Mouse (Mus musculus): Measurements from ENCODE around the gene Tyms. TPM values are rescaled to one million over a fixed set of nuclear protein-coding genes. Genes with fewer than 3 reads are reported as not detected.
A peak's percentile ranks its signal among the peaks of the same experiment; 100 is the strongest.

Gene Tyms
- polyA plus RNA-seq, 1 experiment from 2014 or later, result 67.9 TPM

GRCm38 (mm10) chr5:30110371-30111060, 37.1 kb upstream of the Tyms start:
- Histone ChIP-seq H3K4me2 (peak overlapping the region; percentile 47), H3K4me3 (peak overlapping the region; percentile 19; the same call in 1 of the 2 replicates), H3K9me3 (no peaks in the 10 kb centered on the region), H3K27ac (peak overlapping the region; percentile 76), H3K9ac (peak overlapping the region; percentile 26; the same call in 1 of the 2 replicates), H3K4me1 (replicated peaks) (peaks cover 84% of the 10 kb centered on the region), H3K27me3 (peaks cover 23% of the 10 kb centered on the region), H3K36me3 (peaks cover 11% of the 10 kb centered on the region; the same call in 1 of the 2 replicates)
- WGBS, result 5% methylated on average over 22 of the region's 22 CpGs
- no peak for ATAC-seq (ENCODE audit: low FRiP score)

GRCm38 (mm10) chr5:30109899-30110298, 36.5 kb upstream of the Tyms start:
- H3K27ac ChIP-seq, result peak overlapping the region; percentile 76

DNA sequence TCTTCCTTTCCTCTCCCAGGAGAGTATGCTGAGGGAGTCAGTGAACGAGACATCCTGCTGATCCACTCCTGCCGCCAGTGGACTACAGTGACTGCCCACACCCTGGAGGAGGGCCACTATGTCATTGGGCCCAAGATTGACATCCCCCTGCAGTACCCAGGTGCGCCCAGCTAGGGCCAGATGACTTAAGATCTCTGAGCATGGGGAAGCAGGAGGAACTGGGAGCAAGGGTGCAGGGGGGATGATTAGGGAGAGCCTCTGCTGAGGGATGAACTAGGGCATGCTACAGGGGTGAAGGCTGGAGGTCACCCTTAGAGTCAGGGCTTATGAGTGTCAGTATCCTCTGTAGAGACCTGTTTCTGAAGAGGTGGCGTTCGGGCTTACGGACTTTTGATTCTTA, 34.8 kb upstream of the Tyms start:
- peak overlapping the region; percentile 77; the same call in 1 of the 2 replicates for H3K4me3 ChIP-seq
- 51% methylated on average over 6 of the region's 6 CpGs for WGBS
- H3K4me1 ChIP-seq (replicated peaks), result peaks cover 74% of the 10 kb centered on the region
- H3K9ac ChIP-seq, result peak overlapping the region; percentile 88
- peak overlapping the region; percentile 96 for H3K4me2 ChIP-seq
- H3K27ac ChIP-seq, result peak overlapping the region; percentile 91
- H3K27me3 ChIP-seq, result peaks cover 24% of the 10 kb centered on the region
- no peaks in the 10 kb centered on the region for H3K9me3 ChIP-seq
- ATAC-seq (ENCODE audit: low FRiP score), result no peak
- peaks cover 6% of the 10 kb centered on the region; the same call in 1 of the 2 replicates for H3K36me3 ChIP-seq

More at GRCm38 (mm10) chr5:30109899-30110298, 36.5 kb upstream of the Tyms start:
- 45% methylated on average over 2 of the region's 2 CpGs for WGBS
- H3K27me3 ChIP-seq, result peaks cover 23% of the 10 kb centered on the region
- no peak overlapping the region; the same call in 1 of the 2 replicates for H3K9ac ChIP-seq
- H3K4me2 ChIP-seq, result peak overlapping the region; percentile 47; the same call in 1 of the 2 replicates
- H3K4me1 ChIP-seq (replicated peaks), result peaks cover 88% of the 10 kb centered on the region
- H3K4me3 ChIP-seq, result no peak overlapping the region
- no peak for ATAC-seq (ENCODE audit: low FRiP score)
- H3K9me3 ChIP-seq, result no peaks in the 10 kb centered on the region
- peaks cover 11% of the 10 kb centered on the region; the same call in 1 of the 2 replicates for H3K36me3 ChIP-seq

DNA sequence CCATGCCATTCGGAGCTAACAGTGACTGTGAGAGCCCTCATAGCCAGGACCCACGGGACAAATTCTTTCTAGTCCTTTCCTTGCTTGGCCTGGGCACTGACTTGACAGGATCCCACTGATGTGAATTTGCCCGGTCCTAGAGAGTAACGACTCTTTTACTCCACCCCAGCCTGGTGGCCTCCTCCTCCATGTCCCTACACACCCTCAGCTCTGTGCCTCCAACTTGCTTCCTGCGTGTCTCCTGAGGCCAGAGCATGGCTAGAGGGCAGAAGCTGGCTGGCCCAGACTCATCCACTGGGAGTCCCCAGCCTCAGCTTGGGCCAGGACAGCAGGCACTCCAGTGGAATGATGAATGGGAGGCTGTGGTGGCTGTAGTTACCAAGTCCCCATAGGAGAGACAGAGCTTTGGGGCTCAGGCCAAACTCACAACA, 34.2 kb upstream of the Tyms start:
- WGBS, result 4% methylated on average over 5 of the region's 5 CpGs
- Histone ChIP-seq H3K9me3 (no peaks in the 10 kb centered on the region), H3K9ac (peak overlapping the region; percentile 88), H3K36me3 (peaks cover 5% of the 10 kb centered on the region; the same call in 1 of the 2 replicates), H3K27me3 (peaks cover 21% of the 10 kb centered on the region), H3K4me1 (replicated peaks) (peaks cover 73% of the 10 kb centered on the region), H3K27ac (peak overlapping the region; percentile 91), H3K4me3 (peak overlapping the region; percentile 77), H3K4me2 (peak overlapping the region; percentile 96)
- peak; percentile 26; the same call in 1 of the 2 replicates for ATAC-seq (ENCODE audit: low FRiP score)

GRCm38 (mm10) chr5:30107186-30107585, 33.8 kb upstream of the Tyms start:
- peaks cover 73% of the 10 kb centered on the region for H3K4me1 ChIP-seq (replicated peaks)
- 0% methylated on average over 7 of the region's 7 CpGs for WGBS
- peak overlapping the region; percentile 88 for H3K9ac ChIP-seq
- H3K36me3 ChIP-seq, result peaks cover under 1% of the 10 kb centered on the region; the same call in 1 of the 2 replicates
- ATAC-seq (ENCODE audit: low FRiP score), result peak; percentile 34
- H3K27me3 ChIP-seq, result peaks cover 16% of the 10 kb centered on the region
- H3K9me3 ChIP-seq, result no peaks in the 10 kb centered on the region
- H3K4me2 ChIP-seq, result peak overlapping the region; percentile 96
- H3K4me3 ChIP-seq, result peak overlapping the region; percentile 77
- peak overlapping the region; percentile 91 for H3K27ac ChIP-seq

GRCm38 (mm10) chr5:30106756-30107155, 33.3 kb upstream of the Tyms start:
- no peak for ATAC-seq (ENCODE audit: low FRiP score)
- Histone ChIP-seq H3K4me1 (replicated peaks) (peaks cover 68% of the 10 kb centered on the region), H3K9ac (peak overlapping the region; percentile 88), H3K4me2 (peak overlapping the region; percentile 96), H3K27ac (peak overlapping the region; percentile 91), H3K36me3 (no peaks in the 10 kb centered on the region), H3K27me3 (peaks cover 12% of the 10 kb centered on the region; the same call in 1 of the 2 replicates), H3K4me3 (peak overlapping the region; percentile 77), H3K9me3 (no peaks in the 10 kb centered on the region)
- WGBS, result 7% methylated on average over 2 of the region's 2 CpGs

DNA sequence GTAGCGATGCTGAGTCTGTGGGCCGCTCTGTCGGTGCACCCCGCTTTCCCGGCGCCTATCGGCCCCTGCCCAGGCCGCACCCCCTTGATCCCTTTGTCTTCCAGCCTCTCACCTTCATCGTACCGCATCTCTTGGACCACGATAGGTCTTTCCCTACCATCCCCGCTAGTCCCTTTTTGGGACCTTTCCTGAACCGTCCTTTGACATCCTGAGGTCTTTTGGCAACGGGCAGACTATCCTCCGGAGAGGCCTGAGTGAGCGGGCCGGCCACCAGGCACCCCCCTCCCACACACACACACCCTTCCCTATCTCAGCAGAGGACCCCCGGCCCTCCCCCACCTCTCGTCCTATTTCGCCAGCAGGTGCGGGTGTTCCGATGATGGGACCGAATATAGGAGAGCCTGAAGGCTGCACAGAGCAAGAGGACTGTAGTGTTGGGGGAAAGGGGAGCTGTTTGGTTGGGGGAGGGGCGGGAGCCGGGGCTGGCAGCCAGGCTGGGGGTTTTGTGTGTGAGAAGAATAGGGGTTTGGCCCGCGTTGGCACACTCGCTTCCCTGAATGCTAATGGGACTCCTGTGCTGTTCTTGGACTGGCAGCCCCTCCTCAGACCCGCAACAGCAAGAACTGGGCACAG, 32.4 kb upstream of the Tyms start, which contains the start of gene 3110082J24Rik:
Gene 3110082J24Rik, minus strand, starts transcription at position 419 of the 633 bp plus-strand sequence.
- peak within 1 kb of the TSS; percentile 77 for H3K4me3 ChIP-seq
- ATAC-seq (ENCODE audit: low FRiP score), result peak; percentile 40
- H3K9me3 ChIP-seq, result no peaks in the 10 kb centered on the region
- 0 out of 2 replicates have a peak, but pooled peaks cover 11% of the 10 kb centered on the region for H3K27me3 ChIP-seq
- H3K36me3 ChIP-seq, result no peaks in the 10 kb centered on the region
- peak within 1 kb of the TSS; percentile 88 for H3K9ac ChIP-seq
- peak within 1 kb of the TSS; percentile 91 for H3K27ac ChIP-seq
- peak within 1 kb of the TSS; percentile 96 for H3K4me2 ChIP-seq
- WGBS, result under 1% methylated on average over 29 of the region's 29 CpGs
- peaks cover 59% of the 10 kb centered on the region for H3K4me1 ChIP-seq (replicated peaks)

- H3K9me3 ChIP-seq, result no peaks in the 10 kb centered on the region
- under 1% methylated on average over 44 of the region's 65 CpGs for WGBS
- H3K4me2 ChIP-seq, result peak within 1 kb of the TSS; percentile 96
- H3K27me3 ChIP-seq, result 0 out of 2 replicates have a peak, but pooled peaks cover 11% of the 10 kb centered on the region
- peak within 1 kb of the TSS; percentile 77 for H3K4me3 ChIP-seq
- H3K4me1 ChIP-seq (replicated peaks), result peaks cover 51% of the 10 kb centered on the region
- H3K9ac ChIP-seq, result peak within 1 kb of the TSS; percentile 88
- peak within 1 kb of the TSS; percentile 91 for H3K27ac ChIP-seq
- ATAC-seq (ENCODE audit: low FRiP score), result peak; percentile 25
- H3K36me3 ChIP-seq, result no peaks in the 10 kb centered on the region
Observed at GRCm38 (mm10) chr5:30104841-30105667, 31.6 kb upstream of the Tyms start, which contains the start of gene Garem2. Gene Garem2 (plus strand): TSS chr5:30105161.

DNA sequence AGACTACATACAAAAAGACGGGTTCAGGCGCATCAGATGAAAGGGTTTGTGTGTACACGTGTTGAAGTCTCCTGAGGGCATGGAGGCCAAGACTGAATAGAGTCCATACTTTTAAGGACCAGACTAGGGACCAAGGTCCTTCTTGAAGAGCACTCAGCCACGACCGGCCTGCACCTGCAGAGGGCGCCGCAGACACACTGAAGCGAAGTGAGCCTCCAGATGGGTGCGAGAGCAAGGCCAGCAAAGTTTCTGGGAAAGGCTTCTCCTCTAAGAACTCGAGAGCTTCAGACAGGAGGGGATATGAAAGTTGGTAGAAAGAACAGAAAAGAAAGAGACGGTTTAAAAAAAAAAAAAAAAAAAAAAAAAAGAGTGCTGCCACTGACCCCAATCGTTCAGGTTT, 30.9 kb upstream of the Tyms start:
- Histone ChIP-seq H3K27ac (no peak overlapping the region), H3K4me2 (peak overlapping the region; percentile 96), H3K4me1 (replicated peaks) (peaks cover 44% of the 10 kb centered on the region), H3K4me3 (peak overlapping the region; percentile 77), H3K36me3 (no peaks in the 10 kb centered on the region), H3K9ac (peak overlapping the region; percentile 88; the same call in 1 of the 2 replicates), H3K9me3 (no peaks in the 10 kb centered on the region), H3K27me3 (0 out of 2 replicates have a peak, but pooled peaks cover 11% of the 10 kb centered on the region)
- WGBS, result 3% methylated on average over 11 of the region's 12 CpGs
- no peak for ATAC-seq (ENCODE audit: low FRiP score)

DNA sequence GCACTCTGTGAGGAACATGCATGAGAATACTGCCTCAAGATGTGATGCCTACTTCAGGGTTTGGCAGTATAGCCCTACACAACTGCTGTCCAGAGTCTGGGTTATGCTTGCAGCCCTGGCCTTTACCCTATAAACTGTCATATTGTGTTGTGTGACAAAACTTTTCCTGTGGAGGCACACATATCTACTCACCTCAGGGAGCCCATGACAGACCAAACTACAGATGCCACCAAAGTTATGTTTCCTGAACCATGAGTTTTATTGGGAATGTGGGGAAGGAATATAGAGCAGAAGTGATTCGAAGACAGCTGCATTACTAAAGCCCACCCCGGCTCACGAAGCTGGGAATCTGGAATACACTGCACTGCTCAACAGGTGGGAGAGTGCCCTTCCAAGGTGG, 29.9 kb upstream of the Tyms start:
- Histone ChIP-seq H3K4me1 (replicated peaks) (peaks cover 36% of the 10 kb centered on the region), H3K36me3 (no peaks in the 10 kb centered on the region), H3K9me3 (no peaks in the 10 kb centered on the region), H3K4me2 (no peak overlapping the region), H3K27me3 (0 out of 2 replicates have a peak, but pooled peaks cover 11% of the 10 kb centered on the region), H3K27ac (no peak overlapping the region), H3K4me3 (no peak overlapping the region), H3K9ac (no peak overlapping the region)
- WGBS, result 87% methylated on average over 3 of the region's 3 CpGs
- no peak for ATAC-seq (ENCODE audit: low FRiP score)

DNA sequence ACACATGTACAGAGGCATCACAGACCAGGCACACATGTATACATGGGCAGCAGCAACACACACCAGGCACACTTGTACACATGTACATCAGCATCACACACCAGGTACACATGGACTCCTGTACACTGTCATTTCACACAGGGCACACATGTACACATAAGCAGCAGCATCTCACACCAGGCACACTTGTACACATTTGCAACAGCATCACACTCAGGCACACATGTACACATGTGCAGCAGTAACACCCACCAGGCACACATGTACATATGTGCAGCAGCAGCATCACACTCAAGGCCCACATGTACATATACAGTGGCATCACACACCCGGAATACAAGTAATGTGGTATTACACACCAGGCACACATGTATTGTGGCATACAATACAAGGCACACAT, 24.8 kb upstream of the Tyms start:
- no peaks in the 10 kb centered on the region for H3K4me1 ChIP-seq (replicated peaks)
- no peak for ATAC-seq (ENCODE audit: low FRiP score)

More for the DNA sequence above, 24.8 kb upstream of the Tyms start:
- Histone ChIP-seq H3K4me3 (no peak overlapping the region), H3K27me3 (0 out of 2 replicates have a peak, but pooled peaks cover 3% of the 10 kb centered on the region), H3K4me2 (no peak overlapping the region), H3K27ac (no peak overlapping the region), H3K9ac (no peak overlapping the region), H3K36me3 (no peaks in the 10 kb centered on the region), H3K9me3 (no peaks in the 10 kb centered on the region)
- WGBS, result 95% methylated on average over 1 of the region's 1 CpGs
